Mouse (Mus musculus): ENCODE measurements at regions not wholly inside any gene's neighbourhood (a gene's known extent, or its start where the extent isn't known, plus 50 kb on each side); places are given as distances from the start of the nearest gene placed in this dataset.

DNA sequence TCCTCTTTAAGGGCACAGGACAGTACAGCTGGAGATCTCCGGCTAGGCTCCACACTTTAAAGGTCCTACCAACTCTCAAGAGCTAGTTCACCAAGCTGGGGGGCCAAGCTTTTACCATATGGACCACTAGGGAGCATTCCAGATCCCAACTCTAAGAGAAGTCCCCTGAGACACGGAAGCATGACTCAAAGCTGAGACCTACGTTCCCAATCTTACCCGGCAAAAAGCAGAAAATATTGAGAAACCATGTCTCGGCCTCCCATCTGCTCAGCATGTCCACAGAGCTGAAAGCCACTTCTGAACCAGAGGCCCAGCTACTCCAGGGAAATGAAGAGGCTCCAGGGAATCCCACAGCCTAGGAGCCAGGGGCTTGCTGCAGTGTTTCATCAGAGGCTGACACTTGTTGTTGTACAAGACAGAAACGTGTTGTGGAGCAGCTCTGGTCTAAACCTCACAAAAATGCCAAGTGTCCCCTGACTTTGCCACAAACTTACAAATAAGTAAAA lies 194.6 kb upstream of the Jarid2 start:
- no peak for TF ChIP-seq CTCF (IDR thresholded peaks at IDR 0.05; ENCODE audit: extremely low read depth, insufficient read length, insufficient replicate concordance, low read depth, low read length)
- no peak for TF ChIP-seq POLR2A (IDR thresholded peaks at IDR 0.05; ENCODE audit: low read depth, low read length)

Measured in small intestine, adult 2 months (tissue).